Mouse (Mus musculus) cerebellum, postnatal 4 days (tissue): ENCODE results near the gene Nmt1.

Source experiments
- DNase-seq, 2 experiments: peaks; one replicate each; pipeline ENCODE4 v3.0.0; 2022; ENCODE audit warnings: low spot score in 2 of 2, mixed read lengths in 1 of 2

The Nmt1 gene

GRCm38 (mm10) chr11:103105810-103106209 lies 77.8 kb downstream of the Nmt1 start:
- no peak for DNase-seq

GRCm38 (mm10) chr11:103106386-103106785 lies 78.4 kb downstream of the Nmt1 start:
- DNase-seq: no peak

GRCm38 (mm10) chr11:103111301-103111700 lies 83.3 kb downstream of the Nmt1 start:
- DNase-seq: no peak

- no peak for DNase-seq
Measured at GRCm38 (mm10) chr11:103111881-103112551, 84.0 kb downstream of the Nmt1 start.

- no peak for DNase-seq
Measured at GRCm38 (mm10) chr11:103112552-103112912, 84.5 kb downstream of the Nmt1 start.

- no peak for DNase-seq
Measured at GRCm38 (mm10) chr11:103113005-103113404, 85.0 kb downstream of the Nmt1 start.

- DNase-seq: no peak
Measured at GRCm38 (mm10) chr11:103113771-103114170, 85.8 kb downstream of the Nmt1 start.

GRCm38 (mm10) chr11:103114270-103114943 lies 86.4 kb downstream of the Nmt1 start:
- DNase-seq: no peak

GRCm38 (mm10) chr11:103115163-103116007 lies 87.4 kb downstream of the Nmt1 start:
- DNase-seq: peak; percentile 54 to 72

- peak; percentile 98 to 99 for DNase-seq
Measured at GRCm38 (mm10) chr11:103116008-103116818, 88.2 kb downstream of the Nmt1 start, which contains the start of gene Hexim1. Gene Hexim1 (plus strand): TSS chr11:103116231.

- peak in 1 of 2 experiments; percentile 75 for DNase-seq
Measured at GRCm38 (mm10) chr11:103116959-103117590, 89.1 kb downstream of the Nmt1 start.

GRCm38 (mm10) chr11:103117591-103118009 lies 89.6 kb downstream of the Nmt1 start:
- no peak for DNase-seq
